1 mouse cellular context compared by ENCODE assay signal in genomic region chr13:54565594-54566345, GRCm38 (mm10).
TF ChIP-seq lines count a peak whose summit lies in the region.

No protein-coding gene starts in this region.

TF ChIP-seq in CH12.LX, 34 proteins besides CTCF, POLR2A, EP300 and RAD21:
- TF ChIP-seq ZKSCAN1 (IDR thresholded peaks at IDR 0.05; ENCODE audit: borderline replicate concordance, low read depth, low read length): no peak
- TF ChIP-seq CHD1 (IDR thresholded peaks at IDR 0.05; ENCODE audit: low read depth, low read length): no peak
- TF ChIP-seq PAX5 (IDR thresholded peaks at IDR 0.05; ENCODE audit: low read length): no peak
- TF ChIP-seq BHLHE40 (IDR thresholded peaks at IDR 0.05; ENCODE audit: low read depth, low read length): no peak
